Mouse (Mus musculus): ENCODE results near the gene Dnah10.

DNA sequence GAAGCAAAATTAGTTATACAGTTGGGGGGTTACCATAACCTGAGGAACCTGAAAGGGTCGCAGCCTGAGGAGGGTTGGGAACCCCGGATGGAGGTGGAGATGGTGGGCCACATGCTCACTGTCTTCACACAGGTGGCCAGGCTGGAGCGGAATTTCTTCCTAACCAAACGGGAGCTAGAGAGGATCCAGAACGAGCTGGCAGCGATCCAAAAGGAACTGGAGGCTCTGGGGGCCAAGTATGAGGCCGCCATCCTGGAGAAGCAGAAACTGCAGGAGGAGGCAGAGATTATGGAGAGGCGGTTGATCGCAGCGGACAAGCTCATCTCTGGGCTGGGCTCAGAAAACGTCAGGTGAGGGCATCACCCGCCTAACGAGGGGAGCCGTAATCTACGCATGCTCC is 92.2 kb downstream of the Dnah10 start:
- TF ChIP-seq CTCF (IDR thresholded peaks at IDR 0.05), result no peak
- no peak for TF ChIP-seq EP300 (IDR thresholded peaks at IDR 0.05)
